Mouse (Mus musculus): ENCODE measurements around the gene Hoxc8. TPM values are rescaled to one million over a fixed set of nuclear protein-coding genes. Genes with fewer than 3 reads are reported as not detected.

Hoxc8 gene
- total RNA-seq, 2 experiments from 2014 or later: not detected

GRCm38 (mm10) chr15:103027266-103028235 lies 37.1 kb downstream of the Hoxc8 start:
- DNase-seq (ENCODE audit: low spot score in 2 of 2): no peak
- TF ChIP-seq CTCF (conservative IDR thresholded peaks at IDR 0.05): no peak
- Histone ChIP-seq H3K27ac (no peak overlapping the region), H3K4me3 (no peak overlapping the region)

- DNase-seq (ENCODE audit: low spot score in 2 of 2): no peak
- Histone ChIP-seq H3K4me3 (no peak overlapping the region), H3K27ac (no peak overlapping the region)
- TF ChIP-seq CTCF (conservative IDR thresholded peaks at IDR 0.05): no peak
These were observed 38.6 kb downstream of the Hoxc8 start for GRCm38 (mm10) chr15:103028916-103029512.

GRCm38 (mm10) chr15:103030142-103030541 lies 39.7 kb downstream of the Hoxc8 start:
- H3K4me3 ChIP-seq: no peak overlapping the region
- DNase-seq (ENCODE audit: low spot score in 2 of 2): no peak
- no peak for TF ChIP-seq CTCF (conservative IDR thresholded peaks at IDR 0.05)
- H3K27ac ChIP-seq: no peak overlapping the region

- DNase-seq (ENCODE audit: low spot score in 2 of 2): no peak
- no peak for TF ChIP-seq CTCF (conservative IDR thresholded peaks at IDR 0.05)
- Histone ChIP-seq H3K27ac (no peak overlapping the region), H3K4me3 (no peak overlapping the region)
These were observed 41.8 kb downstream of the Hoxc8 start for GRCm38 (mm10) chr15:103032167-103032566.

- no peak for DNase-seq (ENCODE audit: low spot score in 2 of 2)
- Histone ChIP-seq H3K4me3 (no peak overlapping the region), H3K27ac (no peak overlapping the region)
- no peak for TF ChIP-seq CTCF (conservative IDR thresholded peaks at IDR 0.05)
These were observed 42.5 kb downstream of the Hoxc8 start for GRCm38 (mm10) chr15:103032646-103033575.

GRCm38 (mm10) chr15:103034043-103034806 lies 43.8 kb downstream of the Hoxc8 start:
- no peak for DNase-seq (ENCODE audit: low spot score in 2 of 2)
- TF ChIP-seq CTCF (conservative IDR thresholded peaks at IDR 0.05): no peak
- H3K4me3 ChIP-seq: no peak overlapping the region
- H3K27ac ChIP-seq: no peak overlapping the region

GRCm38 (mm10) chr15:103034807-103035547 lies 44.6 kb downstream of the Hoxc8 start:
- TF ChIP-seq CTCF (conservative IDR thresholded peaks at IDR 0.05): no peak
- Histone ChIP-seq H3K4me3 (no peak overlapping the region), H3K27ac (no peak overlapping the region)
- no peak for DNase-seq (ENCODE audit: low spot score in 2 of 2)

- no peak for DNase-seq (ENCODE audit: low spot score in 2 of 2)
- TF ChIP-seq CTCF (conservative IDR thresholded peaks at IDR 0.05): no peak
- no peak overlapping the region for H3K27ac ChIP-seq
- H3K4me3 ChIP-seq: no peak overlapping the region
These were observed 45.1 kb downstream of the Hoxc8 start for GRCm38 (mm10) chr15:103035548-103035881.

GRCm38 (mm10) chr15:103037579-103037978 lies 47.2 kb downstream of the Hoxc8 start:
- no peak for DNase-seq (ENCODE audit: low spot score in 2 of 2)
- H3K4me3 ChIP-seq: no peak overlapping the region
- TF ChIP-seq CTCF (conservative IDR thresholded peaks at IDR 0.05): no peak
- H3K27ac ChIP-seq: no peak overlapping the region

GRCm38 (mm10) chr15:103038701-103039480 lies 48.5 kb downstream of the Hoxc8 start:
- Histone ChIP-seq H3K4me3 (no peak overlapping the region), H3K27ac (no peak overlapping the region)
- TF ChIP-seq CTCF (conservative IDR thresholded peaks at IDR 0.05): no peak
- no peak for DNase-seq (ENCODE audit: low spot score in 2 of 2)

- Histone ChIP-seq H3K27ac (no peak overlapping the region), H3K4me3 (no peak overlapping the region)
- DNase-seq (ENCODE audit: low spot score in 2 of 2): no peak
- no peak for TF ChIP-seq CTCF (conservative IDR thresholded peaks at IDR 0.05)
These were observed 49.2 kb downstream of the Hoxc8 start for GRCm38 (mm10) chr15:103039609-103040008.

Data from layer of hippocampus, adult 2 months (tissue).